Mouse (Mus musculus): ENCODE data around the gene Ccl4.

DNA sequence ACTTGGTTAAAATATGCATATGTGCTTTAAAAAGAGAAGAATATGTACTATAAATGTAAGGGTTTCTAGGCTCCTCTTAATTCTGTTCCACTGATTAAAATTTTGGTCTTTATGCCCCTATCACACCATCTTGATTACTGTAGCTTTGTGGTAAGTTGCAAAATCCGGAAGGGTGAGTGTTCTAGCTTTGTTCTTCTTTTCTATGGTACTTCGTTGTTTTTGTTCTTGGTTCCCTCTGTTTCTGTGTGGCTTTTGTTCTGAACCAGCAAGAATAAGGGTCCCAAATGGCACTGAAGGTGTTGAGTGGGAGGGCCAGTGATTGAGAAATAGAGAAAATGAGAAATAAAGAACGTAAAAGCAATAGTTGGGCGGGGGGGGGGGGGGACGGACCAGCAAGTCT lies 44.1 kb upstream of the Ccl4 start:
- TF ChIP-seq POLR2A (IDR thresholded peaks at IDR 0.05; ENCODE audit: extremely low read depth, insufficient read depth, low read length) (no peak), CTCF (IDR thresholded peaks at IDR 0.05; ENCODE audit: extremely low read depth, insufficient read depth, low read length) (no peak)

All from cortical plate, adult 2 months (tissue).